Mouse (Mus musculus) forebrain, embryonic 11.5 days (tissue): ENCODE measurements around the gene Pip5k1a. TPM values are rescaled to one million over a fixed set of nuclear protein-coding genes. Genes with fewer than 3 reads are reported as not detected.
A peak's percentile ranks its signal among the peaks of the same experiment; 100 is the strongest.

ENCODE experiments used
- ATAC-seq: fragments of 200-750 bp; cut with Nextera tagmentation; replicated peaks from 2 replicates; pipeline ENCODE4 v1.8.0; 2017; ENCODE audit warnings: moderate TSS enrichment; ENCODE audit not compliant: low FRiP score
- DNase-seq: peaks from one replicate; pipeline ENCODE4 v3.0.0-alpha.2; 2017; ENCODE audit warnings: low spot score
- H3K27ac ChIP-seq: fragments of 300-500 bp; sonication (generic); 2 replicates; pipeline ENCODE4 v1.5.1; 2014; ENCODE audit warnings: low read depth, low read length
- H3K27me3 ChIP-seq: fragments of 300-500 bp; sonication (generic); 2 replicates; pipeline ENCODE4 v1.6.1; 2014; ENCODE audit warnings: mild to moderate bottlenecking, low read length, mixed read lengths; ENCODE audit not compliant: control insufficient read depth, insufficient read depth
- H3K36me3 ChIP-seq: fragments of 300-500 bp; sonication (generic); 2 replicates; pipeline ENCODE4 v1.6.1; 2014; ENCODE audit warnings: mild to moderate bottlenecking, low read length, moderate library complexity, mixed read lengths; ENCODE audit not compliant: control insufficient read depth, insufficient read depth
- H3K4me1 ChIP-seq: fragments of 300-500 bp; sonication (generic); replicated peaks from 2 replicates; pipeline ENCODE4 v1.6.1; 2014; ENCODE audit warnings: low read length, mixed read lengths; ENCODE audit not compliant: control insufficient read depth, insufficient read depth
- H3K4me2 ChIP-seq: fragments of 300-500 bp; sonication (generic); 2 replicates; pipeline ENCODE4 v1.6.1; 2014; ENCODE audit warnings: low read depth, mild to moderate bottlenecking, low read length, moderate library complexity, mixed read lengths; ENCODE audit not compliant: severe bottlenecking
- H3K4me3 ChIP-seq: fragments of 300-500 bp; sonication (generic); 2 replicates; pipeline ENCODE4 v1.5.1; 2014; ENCODE audit warnings: low read depth, low read length
- H3K9ac ChIP-seq: fragments of 300-500 bp; sonication (generic); 2 replicates; pipeline ENCODE4 v1.6.1; 2014; ENCODE audit warnings: low read length
- H3K9me3 ChIP-seq: fragments of 300-500 bp; sonication (generic); 2 replicates; pipeline ENCODE4 v1.6.1; 2016; ENCODE audit warnings: low read length, mixed read lengths; ENCODE audit not compliant: control insufficient read depth
- whole genome bisulfite sequencing: fragments of 180-500 bp; shearing (Covaris S2); extraction: QIAGEN DNeasy Blood & Tissue Kit; methylation state at CpG from one replicate; pipeline ENCODE4 v1.1.7; 2014; 5-methylcytosine and 5-hydroxymethylcytosine counted together
- microRNA-seq: library from miRNA; unstranded; fragments of <30 nt; microRNA quantifications from one replicate; pipeline ENCODE4, GENCODE M21; 2016; ENCODE audit not compliant: insufficient number of aligned reads
- polyA plus RNA-seq: library from polyadenylated mRNA; unstranded; fragments of >200 nt; fragmentation: Nextera tagmentation; extraction: Ambion mirVana; gene quantifications from 2 replicates; pipeline ENCODE4 v1.2.1, GENCODE M21; 2014

Pip5k1a gene
- polyA plus RNA-seq, 1 experiment from 2014 or later = 13.7 TPM

GRCm38 (mm10) chr3:95014428-95015151 lies 92.1 kb downstream of the Pip5k1a start:
- WGBS = under 1% methylated on average over 44 of the region's 44 CpGs
- ATAC-seq = peak; percentile 23
- Histone ChIP-seq H3K9me3 (no peaks in the 10 kb centered on the region), H3K36me3 (peaks cover 11% of the 10 kb centered on the region), H3K4me2 (peak overlapping the region; percentile 98), H3K27ac (peak overlapping the region; percentile 73), H3K27me3 (no peaks in the 10 kb centered on the region), H3K4me3 (peak overlapping the region; percentile 85), H3K4me1 (peaks cover 11% of the 10 kb centered on the region; the same call in 1 of the 2 replicates), H3K9ac (peak overlapping the region; percentile 83)
- DNase-seq = no peak

GRCm38 (mm10) chr3:95013699-95014427 lies 92.9 kb downstream of the Pip5k1a start:
- Histone ChIP-seq H3K27ac (no peak overlapping the region), H3K4me1 (peaks cover 11% of the 10 kb centered on the region; the same call in 1 of the 2 replicates), H3K4me3 (peak overlapping the region; percentile 85), H3K36me3 (peaks cover 11% of the 10 kb centered on the region), H3K27me3 (no peaks in the 10 kb centered on the region), H3K4me2 (peak overlapping the region; percentile 98), H3K9me3 (no peaks in the 10 kb centered on the region), H3K9ac (peak overlapping the region; percentile 83)
- DNase-seq (no peak), ATAC-seq (no peak)
- WGBS = 11% methylated on average over 13 of the region's 13 CpGs

- Histone ChIP-seq H3K4me1 (peaks cover 13% of the 10 kb centered on the region; the same call in 1 of the 2 replicates), H3K4me3 (no peak overlapping the region), H3K4me2 (no peak overlapping the region), H3K27ac (no peak overlapping the region), H3K9me3 (no peaks in the 10 kb centered on the region), H3K9ac (no peak overlapping the region), H3K36me3 (peaks cover 15% of the 10 kb centered on the region), H3K27me3 (no peaks in the 10 kb centered on the region)
- DNase-seq (no peak), ATAC-seq (no peak)
- 87% methylated on average over 3 of the region's 3 CpGs for WGBS
Observed at GRCm38 (mm10) chr3:95012982-95013381, 93.7 kb downstream of the Pip5k1a start.

- H3K4me3 ChIP-seq = no peak overlapping the region
- no peak overlapping the region for H3K9ac ChIP-seq
- DNase-seq (no peak), ATAC-seq (no peak)
- H3K27ac ChIP-seq = no peak overlapping the region
- H3K4me2 ChIP-seq = no peak overlapping the region
- no peaks in the 10 kb centered on the region for H3K9me3 ChIP-seq
- peaks cover 11% of the 10 kb centered on the region; the same call in 1 of the 2 replicates for H3K4me1 ChIP-seq
- WGBS = 88% methylated on average over 7 of the region's 7 CpGs
- H3K27me3 ChIP-seq = no peaks in the 10 kb centered on the region
- H3K36me3 ChIP-seq = peaks cover 17% of the 10 kb centered on the region
Observed at GRCm38 (mm10) chr3:95010396-95010795, 96.3 kb downstream of the Pip5k1a start.

Small RNAs within 50 kb of the gene (microRNA-seq; reads per million reads assigned to microRNA genes)
- not detected for gene Mir8099-1

Other genes starting within 250 kb of the Pip5k1a start
- 319 and 365 TPM in 2 replicates for gene Psmb4, start 220.0 kb downstream of the Pip5k1a start, polyA plus RNA-seq
- 5.1 and 5.8 TPM in 2 replicates for gene Selenbp1, start 173.9 kb downstream of the Pip5k1a start, polyA plus RNA-seq
- 8.1 and 10.1 TPM in 2 replicates for gene Rfx5, start 152.9 kb downstream of the Pip5k1a start, polyA plus RNA-seq
- gene Pi4kb, start 132.2 kb downstream of the Pip5k1a start, polyA plus RNA-seq = 23.1 and 23.9 TPM in 2 replicates
- gene Zfp687, start 91.5 kb downstream of the Pip5k1a start, polyA plus RNA-seq = 43.1 and 44.2 TPM in 2 replicates
- 312 and 325 TPM in 2 replicates for gene Psmd4, start 64.3 kb downstream of the Pip5k1a start, polyA plus RNA-seq
- 249 and 274 TPM in 2 replicates for gene Vps72, start 4.1 kb upstream of the Pip5k1a start, polyA plus RNA-seq
- gene Tmod4, start 17.5 kb upstream of the Pip5k1a start, polyA plus RNA-seq = 0.37 and 0.75 TPM in 2 replicates
- 77.4 and 88.0 TPM in 2 replicates for gene Scnm1, start 27.1 kb upstream of the Pip5k1a start, polyA plus RNA-seq
- 11.7 and 12.4 TPM in 2 replicates for gene Lysmd1, start 27.2 kb upstream of the Pip5k1a start, polyA plus RNA-seq
- gene Tnfaip8l2, start 35.4 kb upstream of the Pip5k1a start, polyA plus RNA-seq = 1.3 and 1.9 TPM in 2 replicates
- 17.6 and 19.9 TPM in 2 replicates for gene Sema6c, start 53.5 kb upstream of the Pip5k1a start, polyA plus RNA-seq
- 8.9 and 10.8 TPM in 2 replicates for gene Gabpb2, start 111.0 kb upstream of the Pip5k1a start, polyA plus RNA-seq
- gene Cdc42se1, start 121.8 kb upstream of the Pip5k1a start, polyA plus RNA-seq = 120 and 124 TPM in 2 replicates
- 75.2 and 89.8 TPM in 2 replicates for gene Mllt11, start 125.2 kb upstream of the Pip5k1a start, polyA plus RNA-seq
- gene Gm128, start 134.7 kb upstream of the Pip5k1a start, polyA plus RNA-seq = 0.17 and 0.21 TPM in 2 replicates
- 0.39 and 0.72 TPM in 2 replicates for gene Bnipl, start 144.3 kb upstream of the Pip5k1a start, polyA plus RNA-seq
- gene Mindy1, start 174.4 kb upstream of the Pip5k1a start, polyA plus RNA-seq = 34.2 and 35.4 TPM in 2 replicates
- 26.4 and 28.5 TPM in 2 replicates for gene Prune1, start 175.1 kb upstream of the Pip5k1a start, polyA plus RNA-seq
- gene Anxa9, start 200.2 kb upstream of the Pip5k1a start, polyA plus RNA-seq = 1.3 and 1.5 TPM in 2 replicates
- 111 and 122 TPM in 2 replicates for gene Cers2, start 207.9 kb upstream of the Pip5k1a start, polyA plus RNA-seq